Mouse (Mus musculus): ENCODE results near the gene Gm38392. TPM values are rescaled to one million over a fixed set of nuclear protein-coding genes. Genes with fewer than 3 reads are reported as not detected.

Gene Gm38392
- polyA plus RNA-seq, 1 experiment from 2014 or later = 0.20 TPM

DNA sequence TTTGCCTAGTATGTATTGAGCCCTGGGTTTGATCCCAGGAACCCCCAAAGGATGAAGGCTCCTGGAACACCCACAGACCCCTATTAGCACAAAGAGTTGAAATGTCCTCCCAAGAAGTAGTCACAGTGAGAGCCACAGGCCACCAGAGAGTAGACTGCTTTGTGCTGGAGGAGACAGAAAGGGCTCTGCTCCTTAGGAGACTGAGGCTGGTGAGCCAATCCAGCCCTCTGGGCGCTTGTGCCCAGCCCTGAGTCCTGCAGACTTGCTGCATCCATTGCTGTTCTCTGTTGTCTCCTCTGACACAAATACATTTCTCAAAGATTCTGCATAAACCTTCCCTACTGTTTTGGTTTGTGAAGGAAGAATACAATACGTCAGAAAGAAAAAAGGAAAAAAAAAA is 76.1 kb downstream of the Gm38392 start:
- Histone ChIP-seq H3K36me3 (no peaks in the 10 kb centered on the region), H3K27me3 (replicated peaks) (peaks cover 99% of the 10 kb centered on the region), H3K4me3 (no peak overlapping the region), H3K9ac (no peak overlapping the region), H3K4me2 (no peak overlapping the region), H3K27ac (no peak overlapping the region), H3K9me3 (replicated peaks) (no peaks in the 10 kb centered on the region), H3K4me1 (peaks cover 29% of the 10 kb centered on the region)
- 20% methylated on average over 2 of the region's 2 CpGs for WGBS (ENCODE audit: insufficient replicate concordance)
- ATAC-seq = no peak

DNA sequence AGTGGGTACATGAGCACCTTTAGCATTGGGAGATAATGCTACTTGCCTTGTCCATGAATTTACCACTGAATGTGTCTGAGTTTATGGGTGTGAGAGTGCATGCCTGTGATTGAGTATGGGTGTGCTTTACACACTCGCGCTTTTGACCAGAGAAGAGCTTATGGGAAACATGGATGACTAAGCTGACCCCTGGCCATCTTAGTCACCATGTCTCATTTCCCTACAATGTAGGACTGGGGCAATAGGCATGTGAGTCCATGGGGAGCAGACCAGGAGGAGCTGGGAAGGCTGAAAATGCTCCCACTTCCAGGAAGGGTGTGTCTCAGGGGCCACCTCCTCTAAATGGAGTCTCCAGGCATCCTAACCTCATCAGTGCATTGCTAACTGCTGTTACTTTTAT is 76.9 kb downstream of the Gm38392 start:
- Histone ChIP-seq H3K9me3 (replicated peaks) (no peaks in the 10 kb centered on the region), H3K4me2 (no peak overlapping the region), H3K4me3 (no peak overlapping the region), H3K27ac (no peak overlapping the region), H3K9ac (no peak overlapping the region), H3K36me3 (no peaks in the 10 kb centered on the region), H3K27me3 (replicated peaks) (peaks cover 99% of the 10 kb centered on the region), H3K4me1 (peaks cover 22% of the 10 kb centered on the region)
- WGBS (ENCODE audit: insufficient replicate concordance) = 38% methylated on average over 2 of the region's 2 CpGs
- ATAC-seq = no peak

DNA sequence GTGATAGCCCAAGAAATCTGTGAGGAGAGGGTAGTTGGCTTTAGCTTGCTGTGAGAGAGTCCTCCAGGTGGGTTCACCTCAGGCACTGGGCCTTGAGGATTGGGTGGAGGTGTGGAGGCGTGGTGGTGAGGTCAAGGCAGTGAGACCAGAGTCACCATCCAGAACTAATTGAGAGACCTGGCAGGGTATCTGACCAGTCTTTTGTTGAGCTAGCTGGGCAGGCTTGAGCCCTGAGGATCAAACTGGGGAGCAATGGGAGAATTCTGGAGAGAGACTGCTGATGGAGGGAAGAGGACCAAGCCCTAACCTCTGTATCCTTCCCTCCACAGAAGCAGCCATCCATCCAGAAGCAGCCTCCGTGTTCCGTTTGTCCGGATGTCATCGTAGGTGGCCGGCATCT is 77.7 kb downstream of the Gm38392 start:
- Histone ChIP-seq H3K27me3 (replicated peaks) (peaks cover 99% of the 10 kb centered on the region), H3K27ac (no peak overlapping the region)
- 11% methylated on average over 6 of the region's 6 CpGs for WGBS (ENCODE audit: insufficient replicate concordance)

DNA sequence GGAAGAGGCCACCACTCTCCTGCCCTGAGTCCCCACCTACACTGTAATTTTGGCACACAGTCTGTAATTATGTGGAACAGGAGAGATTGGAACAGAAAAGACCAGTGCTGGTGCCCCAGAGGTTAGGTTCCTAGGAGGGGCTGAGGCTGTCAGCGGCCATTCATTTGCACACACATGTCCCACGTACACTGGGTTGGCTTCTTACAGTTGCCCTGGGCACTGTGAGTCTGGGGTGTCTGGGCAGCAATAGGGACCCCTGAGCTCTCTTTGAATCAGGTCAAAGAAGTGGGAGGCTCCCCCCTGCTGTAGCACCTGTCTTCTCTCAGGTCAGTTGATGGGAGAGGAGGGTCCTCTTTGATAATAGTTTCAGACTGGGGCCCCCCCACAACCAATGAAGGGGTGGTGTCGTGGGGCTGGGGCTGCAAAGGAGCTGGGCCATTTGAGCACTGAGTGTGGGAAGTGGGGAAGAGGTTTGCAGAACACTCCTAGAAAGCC is 78.7 kb downstream of the Gm38392 start:
- H3K27me3 ChIP-seq (replicated peaks) = peaks cover 99% of the 10 kb centered on the region
- no peaks in the 10 kb centered on the region for H3K36me3 ChIP-seq
- no peak overlapping the region for H3K9ac ChIP-seq
- H3K27ac ChIP-seq = no peak overlapping the region
- no peak for ATAC-seq
- 7% methylated on average over 3 of the region's 3 CpGs for WGBS (ENCODE audit: insufficient replicate concordance)
- H3K9me3 ChIP-seq (replicated peaks) = no peaks in the 10 kb centered on the region
- peaks cover 12% of the 10 kb centered on the region for H3K4me1 ChIP-seq
- no peak overlapping the region for H3K4me3 ChIP-seq
- H3K4me2 ChIP-seq = no peak overlapping the region

More for the DNA sequence above, 77.7 kb downstream of the Gm38392 start:
- no peak for ATAC-seq
- Histone ChIP-seq H3K36me3 (no peaks in the 10 kb centered on the region), H3K4me2 (no peak overlapping the region), H3K9ac (no peak overlapping the region), H3K4me3 (no peak overlapping the region), H3K4me1 (peaks cover 14% of the 10 kb centered on the region), H3K9me3 (replicated peaks) (no peaks in the 10 kb centered on the region)

DNA sequence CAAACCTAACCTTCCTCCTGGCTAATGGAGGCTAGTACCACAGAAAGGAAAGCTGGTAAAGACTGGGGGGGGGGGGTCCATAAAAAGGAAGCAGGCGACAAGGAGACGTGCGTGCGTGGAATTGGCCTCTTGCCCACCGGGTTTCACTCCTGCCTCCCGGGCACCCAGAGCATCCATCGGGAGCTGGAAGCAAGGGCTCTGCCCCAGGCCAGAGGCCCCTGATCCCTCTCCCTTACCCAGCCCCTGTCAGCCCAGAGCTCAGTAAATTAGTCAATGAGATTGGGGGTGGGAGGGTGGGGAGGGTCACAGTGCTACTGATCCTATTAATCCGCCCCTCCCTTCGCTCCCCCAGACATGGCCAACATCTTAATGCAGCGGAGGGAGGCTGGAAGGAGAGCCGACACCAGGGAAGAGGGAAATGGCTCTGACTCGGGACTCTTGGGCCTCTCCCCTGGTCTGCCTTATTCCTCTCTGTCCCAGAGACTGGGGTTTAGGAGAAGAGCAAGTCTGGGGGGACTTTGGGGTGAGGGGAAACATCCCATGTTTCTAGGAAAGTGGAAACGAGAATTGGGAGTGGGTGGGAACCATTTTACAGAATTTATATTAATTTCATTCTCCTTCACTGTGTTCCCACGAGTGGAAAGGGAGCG is 79.4 kb downstream of the Gm38392 start:
- no peak for ATAC-seq
- 8% methylated on average over 15 of the region's 15 CpGs for WGBS (ENCODE audit: insufficient replicate concordance)
- H3K4me2 ChIP-seq = no peak overlapping the region

DNA sequence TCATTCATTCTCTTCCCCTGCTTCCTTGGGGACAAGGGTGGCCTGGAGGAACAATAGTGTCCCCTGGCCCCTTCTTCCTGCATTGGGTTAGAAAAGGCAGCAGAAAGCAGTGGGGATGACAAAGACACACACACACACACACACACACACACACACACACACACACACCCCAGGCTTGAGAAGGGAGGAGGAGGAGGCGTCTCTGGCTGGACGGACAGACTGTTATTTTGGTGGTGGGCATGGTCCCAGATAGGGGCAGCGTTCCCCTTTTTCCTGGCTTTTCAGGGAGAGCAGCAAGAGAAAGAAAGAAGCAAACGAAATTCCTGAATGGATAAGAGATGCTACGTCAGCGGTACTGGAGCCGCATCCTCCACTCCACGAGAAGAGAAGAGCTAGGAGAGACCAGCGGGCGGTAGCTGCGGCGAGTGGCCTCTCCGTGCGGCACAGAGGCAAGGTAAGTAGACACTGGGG is 80.1 kb downstream of the Gm38392 start:
- Histone ChIP-seq H3K4me1 (peaks cover under 1% of the 10 kb centered on the region; the same call in 1 of the 2 replicates), H3K9me3 (replicated peaks) (no peaks in the 10 kb centered on the region), H3K4me3 (no peak overlapping the region), H3K27ac (no peak overlapping the region), H3K36me3 (no peaks in the 10 kb centered on the region), H3K27me3 (replicated peaks) (peaks cover 100% of the 10 kb centered on the region), H3K4me2 (no peak overlapping the region), H3K9ac (no peak overlapping the region)
- 4% methylated on average over 14 of the region's 14 CpGs for WGBS (ENCODE audit: insufficient replicate concordance)
- no peak for ATAC-seq

More for the DNA sequence above, 79.4 kb downstream of the Gm38392 start:
- no peak overlapping the region for H3K4me3 ChIP-seq
- no peaks in the 10 kb centered on the region for H3K9me3 ChIP-seq (replicated peaks)
- peaks cover 100% of the 10 kb centered on the region for H3K27me3 ChIP-seq (replicated peaks)
- H3K4me1 ChIP-seq = peaks cover 7% of the 10 kb centered on the region
- H3K9ac ChIP-seq = no peak overlapping the region
- H3K27ac ChIP-seq = no peak overlapping the region
- no peaks in the 10 kb centered on the region for H3K36me3 ChIP-seq

DNA sequence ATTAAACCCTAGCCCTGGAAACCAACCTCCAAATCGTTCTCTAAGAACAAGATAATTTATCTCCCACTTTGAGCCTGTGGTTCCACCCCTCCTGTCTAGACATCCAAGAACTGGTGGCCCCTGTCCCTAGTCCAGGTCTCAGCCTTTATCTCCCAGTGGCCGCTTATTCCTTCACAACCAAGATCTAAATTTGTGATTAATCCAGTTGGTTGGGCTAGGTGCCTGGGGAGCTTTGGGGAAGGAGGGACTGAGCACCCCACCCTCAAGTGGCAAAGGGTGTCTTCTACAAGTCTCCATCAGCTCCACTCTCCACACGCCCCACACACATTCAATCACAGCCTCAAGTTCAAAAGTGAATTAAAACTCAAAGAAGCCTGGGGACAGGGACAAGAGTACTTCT is 80.5 kb downstream of the Gm38392 start:
- Histone ChIP-seq H3K9ac (no peak overlapping the region), H3K4me1 (no peaks in the 10 kb centered on the region), H3K4me3 (no peak overlapping the region), H3K4me2 (no peak overlapping the region), H3K36me3 (no peaks in the 10 kb centered on the region), H3K9me3 (replicated peaks) (no peaks in the 10 kb centered on the region), H3K27ac (no peak overlapping the region), H3K27me3 (replicated peaks) (peaks cover 100% of the 10 kb centered on the region)
- 9% methylated on average over 3 of the region's 3 CpGs for WGBS (ENCODE audit: insufficient replicate concordance)
- ATAC-seq = no peak

DNA sequence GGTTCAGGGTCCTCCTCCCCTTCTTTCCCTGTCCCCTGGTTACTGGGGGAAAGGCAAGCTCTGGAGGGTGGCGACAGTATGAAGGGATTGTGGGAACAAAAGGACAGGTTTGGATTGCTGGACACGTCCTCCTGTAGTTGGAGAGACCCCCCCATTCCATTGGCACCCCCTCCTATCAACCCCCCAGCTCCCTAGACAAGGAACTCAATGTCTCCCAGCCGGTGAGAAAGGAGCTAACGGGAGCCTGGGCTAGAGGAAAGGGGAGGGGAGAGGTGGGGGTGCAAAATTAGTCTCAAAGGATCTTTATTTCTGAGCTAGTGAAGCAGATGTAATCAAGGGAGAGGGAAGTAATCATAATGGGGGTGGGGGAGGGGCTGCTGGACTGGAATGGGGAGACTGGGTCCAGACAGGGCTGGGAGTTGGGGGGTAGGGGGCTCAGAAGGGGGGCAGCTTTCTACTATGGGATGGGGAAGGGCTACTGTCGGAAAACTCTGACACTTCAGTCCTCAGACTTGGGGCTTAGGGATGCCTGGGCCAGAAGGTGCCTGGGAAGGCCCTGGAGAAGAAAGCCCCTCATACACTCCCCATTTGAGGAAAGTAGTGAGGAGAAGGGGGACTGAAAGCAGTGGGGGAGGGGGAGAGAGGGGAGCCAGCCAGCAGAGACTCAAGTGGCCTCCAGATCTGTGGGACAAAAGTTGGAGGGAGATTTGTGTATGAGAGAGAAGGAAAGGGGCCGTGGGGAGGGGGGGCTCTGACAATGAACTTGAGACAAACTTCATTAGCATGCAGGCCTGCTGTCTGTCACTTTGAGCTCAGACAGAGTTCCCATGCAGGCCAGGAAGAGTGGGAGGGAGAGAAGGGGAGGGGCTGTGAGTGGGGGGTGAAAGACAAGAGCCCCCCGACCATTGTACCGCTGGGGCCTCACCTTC is 81.2 kb downstream of the Gm38392 start:
- 4% methylated on average over 8 of the region's 8 CpGs for WGBS (ENCODE audit: insufficient replicate concordance)

DNA sequence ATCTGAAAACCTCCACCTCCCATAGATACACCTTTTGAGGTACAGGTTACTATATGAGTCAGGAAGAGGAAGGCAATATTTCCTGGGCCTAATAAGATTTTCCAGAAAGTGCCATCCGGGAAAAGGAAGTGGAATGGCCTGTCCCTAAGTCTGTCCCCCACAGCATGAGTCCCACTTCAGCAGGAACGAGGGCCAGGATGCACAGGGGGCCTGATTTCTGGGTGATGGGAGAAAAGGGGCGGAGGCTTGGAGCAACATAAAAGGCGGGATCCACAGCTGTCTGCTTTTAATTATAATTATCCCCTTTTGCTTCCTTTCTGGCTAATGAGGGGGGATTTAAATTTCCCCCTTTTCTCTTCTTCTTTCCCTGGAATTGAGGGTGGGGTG is 81.8 kb downstream of the Gm38392 start:
- H3K9ac ChIP-seq = no peak overlapping the region

More for the DNA sequence above, 81.2 kb downstream of the Gm38392 start:
- Histone ChIP-seq H3K4me1 (peaks cover 3% of the 10 kb centered on the region; the same call in 1 of the 2 replicates), H3K4me2 (no peak overlapping the region), H3K27me3 (replicated peaks) (peaks cover 100% of the 10 kb centered on the region), H3K4me3 (no peak overlapping the region), H3K36me3 (no peaks in the 10 kb centered on the region), H3K9ac (no peak overlapping the region), H3K27ac (no peak overlapping the region), H3K9me3 (replicated peaks) (no peaks in the 10 kb centered on the region)
- ATAC-seq = no peak

DNA sequence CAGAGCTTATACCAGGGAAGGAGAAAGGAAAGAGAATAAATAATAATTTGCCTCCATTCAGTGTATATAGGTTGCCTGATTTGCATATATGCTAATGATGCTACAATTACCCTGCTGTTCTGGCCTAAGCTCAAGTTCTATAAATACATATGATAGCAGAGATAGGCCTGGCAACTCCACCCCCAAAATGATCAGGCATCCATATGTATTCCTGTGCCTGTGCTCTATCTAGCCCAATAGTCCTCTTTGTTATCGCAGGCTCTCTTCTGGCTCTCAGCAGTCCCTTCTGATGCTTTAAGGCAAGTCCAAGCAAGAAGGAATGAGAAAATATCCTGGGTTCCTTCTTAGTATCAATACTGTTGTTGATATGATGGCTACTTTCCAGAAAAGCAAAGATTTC is 82.3 kb downstream of the Gm38392 start:
- Histone ChIP-seq H3K4me3 (no peak overlapping the region), H3K9ac (no peak overlapping the region), H3K4me1 (peaks cover 9% of the 10 kb centered on the region; the same call in 1 of the 2 replicates), H3K27me3 (replicated peaks) (peaks cover 100% of the 10 kb centered on the region), H3K27ac (no peak overlapping the region), H3K36me3 (no peaks in the 10 kb centered on the region), H3K9me3 (replicated peaks) (no peaks in the 10 kb centered on the region), H3K4me2 (no peak overlapping the region)
- ATAC-seq = no peak
- 31% methylated on average over 1 of the region's 1 CpGs for WGBS (ENCODE audit: insufficient replicate concordance)

More for the DNA sequence above, 81.8 kb downstream of the Gm38392 start:
- Histone ChIP-seq H3K9me3 (replicated peaks) (no peaks in the 10 kb centered on the region), H3K4me1 (peaks cover 9% of the 10 kb centered on the region; the same call in 1 of the 2 replicates), H3K27me3 (replicated peaks) (peaks cover 100% of the 10 kb centered on the region), H3K36me3 (no peaks in the 10 kb centered on the region), H3K4me2 (no peak overlapping the region), H3K27ac (no peak overlapping the region), H3K4me3 (no peak overlapping the region)
- 8% methylated on average over 4 of the region's 4 CpGs for WGBS (ENCODE audit: insufficient replicate concordance)
- ATAC-seq = no peak

DNA sequence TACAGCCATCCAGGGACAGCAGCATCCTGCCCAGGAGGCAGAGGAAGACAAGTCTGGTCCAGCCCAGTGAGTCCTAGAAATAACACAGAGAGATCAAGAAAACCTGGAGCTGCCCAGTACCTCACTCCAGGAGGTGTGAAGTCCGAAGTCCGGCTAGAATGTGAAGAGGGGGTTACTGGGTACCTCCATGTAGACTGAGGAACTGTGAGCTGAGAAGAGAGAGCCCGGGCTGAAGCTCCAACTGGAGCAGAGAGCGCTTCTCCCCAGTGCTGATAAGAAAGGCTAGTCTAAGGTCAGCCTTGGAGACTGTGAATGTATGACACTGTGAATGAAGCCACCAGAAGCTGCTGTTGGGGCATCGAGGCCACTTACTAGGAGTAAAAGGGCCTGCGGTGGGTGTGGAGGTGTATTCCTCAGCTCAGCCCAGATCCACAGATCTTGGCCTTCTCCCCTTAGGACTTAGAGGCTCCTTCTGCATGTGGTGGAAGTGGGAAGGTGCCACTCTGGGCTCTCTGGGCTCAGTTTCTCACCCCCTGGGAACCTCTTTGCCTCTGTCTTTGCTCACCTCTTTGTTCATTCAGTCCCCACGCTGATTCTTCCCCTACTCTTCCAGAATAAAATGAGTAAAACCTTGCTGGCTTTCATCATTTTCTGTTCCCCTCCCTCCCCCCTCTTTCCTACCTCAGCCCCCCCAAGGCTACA is 82.9 kb downstream of the Gm38392 start:
- WGBS (ENCODE audit: insufficient replicate concordance) = 5% methylated on average over 7 of the region's 7 CpGs

More for the DNA sequence above, 82.9 kb downstream of the Gm38392 start:
- H3K27me3 ChIP-seq (replicated peaks) = peaks cover 100% of the 10 kb centered on the region
- H3K4me3 ChIP-seq = no peak overlapping the region
- no peak overlapping the region for H3K9ac ChIP-seq
- no peaks in the 10 kb centered on the region for H3K36me3 ChIP-seq
- H3K9me3 ChIP-seq (replicated peaks) = no peaks in the 10 kb centered on the region
- H3K4me1 ChIP-seq = peaks cover 9% of the 10 kb centered on the region; the same call in 1 of the 2 replicates
- no peak overlapping the region for H3K27ac ChIP-seq
- H3K4me2 ChIP-seq = no peak overlapping the region
- no peak for ATAC-seq
